Mouse (Mus musculus) frontal cortex, adult 2 months (tissue): ENCODE data around the gene Camsap2. TPM values are rescaled to one million over a fixed set of nuclear protein-coding genes. Genes with fewer than 3 reads are reported as not detected.

ENCODE experiments used
- DNase-seq, 2 experiments: peaks; one replicate each; pipeline ENCODE4 v3.0.0; 2022; ENCODE audit warnings: low spot score in 1 of 2; ENCODE audit errors: extremely low spot score in 1 of 2
- polyA plus RNA-seq: library from polyadenylated mRNA; depleted of rRNA; stranded (reverse); fragments of >200 nt; gene quantifications from 2 replicates; pipeline ENCODE4 v1.2.3, GENCODE M21; 2012

The Camsap2 gene
- polyA plus RNA-seq, 1 experiment: 53.6 TPM

GRCm38 (mm10) chr1:136260635-136261238 lies 85.2 kb downstream of the Camsap2 start, which contains the start of gene Gpr25:
TSS of gene Gpr25 (minus strand) at chr1:136260873.
- DNase-seq: no peak

- DNase-seq: peak in 1 of 2 experiments; percentile 68
Measured at GRCm38 (mm10) chr1:136259893-136260634, 85.8 kb downstream of the Camsap2 start.

DNA sequence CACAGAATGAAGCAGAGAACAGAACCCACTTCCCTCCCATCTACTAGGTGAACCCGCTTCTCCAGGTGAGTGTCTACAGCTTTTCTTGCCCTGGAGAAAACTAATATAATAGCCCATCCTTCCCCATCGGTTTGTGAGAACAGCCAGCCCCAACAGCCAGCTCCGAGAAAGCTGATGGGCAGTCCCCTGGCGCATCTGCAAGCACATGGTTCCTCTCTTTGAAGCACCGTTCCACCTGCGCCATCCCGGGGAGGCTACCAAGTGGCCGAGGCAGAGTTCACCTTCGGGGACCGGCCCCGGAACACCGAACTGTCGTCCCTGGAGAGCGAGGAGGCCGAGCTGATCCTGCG lies 86.4 kb downstream of the Camsap2 start:
- DNase-seq: no peak

DNA sequence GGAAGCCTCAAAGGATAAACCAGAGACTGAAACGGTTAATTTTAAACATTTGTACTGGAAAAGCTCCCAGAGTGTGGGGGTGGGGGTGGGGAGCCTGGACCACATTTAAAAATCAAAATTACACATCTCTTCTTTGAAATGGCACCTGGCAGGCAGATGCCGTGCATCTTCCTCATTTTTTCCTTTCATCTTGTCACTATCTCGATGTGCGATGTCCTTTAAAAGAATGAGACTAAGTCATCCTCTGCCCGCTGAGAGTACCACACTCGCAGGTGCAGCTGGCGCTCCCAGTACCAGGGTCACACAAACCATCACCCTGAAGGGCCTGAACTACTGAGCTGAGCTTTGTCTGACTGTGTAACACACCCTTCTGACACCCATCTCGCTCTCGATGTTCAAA lies 87.4 kb downstream of the Camsap2 start:
- DNase-seq: no peak

GRCm38 (mm10) chr1:136255657-136256056 lies 90.2 kb downstream of the Camsap2 start:
- DNase-seq: no peak

DNA sequence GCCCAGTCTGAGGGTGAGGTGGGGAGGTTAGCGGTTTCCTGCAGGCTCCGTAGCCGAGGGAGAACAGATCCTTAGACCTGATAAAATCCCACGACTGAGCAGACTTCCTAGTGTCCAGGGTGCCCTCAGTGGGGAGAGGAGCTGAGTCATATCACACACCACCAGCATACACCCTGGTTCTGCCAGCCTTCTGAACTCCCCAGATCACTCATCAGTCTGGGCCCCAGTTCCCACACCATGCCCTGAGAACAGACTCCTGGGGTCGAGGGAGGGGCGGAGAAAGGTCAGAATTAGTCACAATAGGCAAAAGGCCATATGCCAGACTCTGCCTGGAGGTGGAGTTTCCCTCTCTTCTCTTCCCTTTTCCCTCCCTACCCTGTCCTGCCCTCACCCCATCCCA lies 90.7 kb downstream of the Camsap2 start:
- DNase-seq: no peak

DNA sequence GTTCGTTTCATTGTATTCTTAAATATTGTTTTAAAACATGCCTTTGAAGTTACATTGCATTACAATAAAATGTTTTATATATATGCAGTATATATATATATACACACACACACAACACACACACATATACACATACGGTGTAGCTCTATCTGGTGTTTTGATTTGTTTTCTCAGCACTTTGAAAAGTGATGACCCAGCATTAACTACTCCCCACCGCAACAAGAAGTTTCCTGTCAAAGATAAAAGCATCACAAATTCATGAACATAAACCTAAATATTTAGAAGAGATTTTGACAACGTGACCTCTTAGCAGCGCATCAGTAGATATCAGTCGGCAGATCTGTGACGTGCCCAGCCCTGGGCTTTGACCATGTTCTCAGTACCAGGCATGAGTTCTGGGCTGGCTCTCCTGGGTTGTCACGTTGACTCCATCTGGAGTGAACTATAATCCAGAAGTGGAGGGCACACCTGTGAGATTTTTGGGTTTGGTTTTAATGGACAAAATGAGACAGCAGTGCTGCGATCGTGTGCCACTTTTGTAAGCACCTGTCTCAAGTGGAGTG lies 91.3 kb downstream of the Camsap2 start:
- no peak for DNase-seq

- DNase-seq: no peak
Measured at GRCm38 (mm10) chr1:136253472-136253871, 92.4 kb downstream of the Camsap2 start.

DNA sequence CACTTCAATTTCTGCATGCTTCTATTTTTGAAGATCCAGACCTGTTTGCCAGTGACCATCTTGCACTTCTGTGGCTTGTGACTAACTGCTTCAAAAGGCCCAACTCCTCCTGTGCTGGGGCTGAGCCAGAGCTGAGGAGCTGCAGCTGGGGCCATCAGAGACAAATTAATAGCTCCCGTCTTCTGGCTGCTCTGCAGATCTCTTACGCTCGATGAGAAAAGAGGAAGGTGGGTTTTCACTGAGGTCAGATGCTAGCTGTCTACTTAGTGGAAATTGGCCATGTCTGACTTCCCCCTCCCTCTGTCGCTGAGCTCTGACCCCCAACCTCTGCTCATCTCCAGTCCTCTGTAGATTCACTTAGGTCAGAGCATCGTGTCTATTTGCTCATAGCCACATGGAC lies 96.2 kb downstream of the Camsap2 start:
- DNase-seq: no peak

GRCm38 (mm10) chr1:136247393-136247792 lies 98.5 kb downstream of the Camsap2 start:
- DNase-seq: no peak

DNA sequence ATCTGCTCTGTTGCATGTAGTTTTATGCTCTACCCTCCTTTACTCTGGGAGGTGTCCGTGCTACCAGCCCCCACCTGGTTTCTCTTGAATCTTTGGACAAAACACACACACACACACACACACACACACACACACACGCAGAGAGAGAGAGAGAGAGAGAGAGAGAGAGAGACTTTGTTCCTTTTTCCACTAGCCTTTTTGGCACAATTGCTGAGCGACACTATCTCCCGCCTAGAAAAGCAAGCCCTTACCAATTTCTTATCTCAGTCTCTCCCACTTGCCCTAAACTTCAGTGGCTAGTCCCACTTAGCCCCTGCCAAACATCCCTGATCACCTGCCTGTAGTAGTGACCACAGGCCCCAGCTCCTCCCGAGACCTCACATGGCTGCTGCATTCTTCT lies 101.4 kb downstream of the Camsap2 start:
- no peak for DNase-seq

GRCm38 (mm10) chr1:136241801-136242200 lies 104.1 kb downstream of the Camsap2 start:
- no peak for DNase-seq

- no peak for DNase-seq
Measured at GRCm38 (mm10) chr1:136238495-136238894, 107.4 kb downstream of the Camsap2 start.

- DNase-seq: no peak
Measured at GRCm38 (mm10) chr1:136234595-136235092, 111.3 kb downstream of the Camsap2 start.

GRCm38 (mm10) chr1:136233892-136234594 lies 111.9 kb downstream of the Camsap2 start, which contains the start of gene Inava:
TSS of gene Inava (minus strand) at chr1:136234264.
- peak in 1 of 2 experiments; percentile 36 for DNase-seq

- no peak for DNase-seq
Measured at GRCm38 (mm10) chr1:136232986-136233790, 112.7 kb downstream of the Camsap2 start.

GRCm38 (mm10) chr1:136232285-136232926 lies 113.5 kb downstream of the Camsap2 start:
- DNase-seq: no peak

DNA sequence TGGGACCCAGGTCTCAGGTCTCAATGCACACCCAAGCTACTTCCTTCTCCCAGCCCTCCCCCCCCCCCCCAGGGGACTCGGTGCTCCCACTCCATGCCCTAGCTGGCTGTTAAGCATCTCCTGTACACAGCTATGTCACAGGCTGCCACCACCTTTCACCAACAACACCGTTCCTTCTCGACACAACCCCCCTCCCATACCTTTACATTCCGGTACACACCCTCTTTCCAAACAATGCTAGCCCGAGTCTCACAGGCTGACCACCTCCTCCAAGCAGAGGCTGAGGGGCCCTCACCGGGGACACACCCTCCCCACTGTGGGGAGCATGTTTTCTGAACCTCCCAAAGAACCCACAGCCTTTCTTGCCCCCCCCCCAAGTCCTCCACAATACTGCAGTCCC lies 114.3 kb downstream of the Camsap2 start:
- DNase-seq: no peak

DNA sequence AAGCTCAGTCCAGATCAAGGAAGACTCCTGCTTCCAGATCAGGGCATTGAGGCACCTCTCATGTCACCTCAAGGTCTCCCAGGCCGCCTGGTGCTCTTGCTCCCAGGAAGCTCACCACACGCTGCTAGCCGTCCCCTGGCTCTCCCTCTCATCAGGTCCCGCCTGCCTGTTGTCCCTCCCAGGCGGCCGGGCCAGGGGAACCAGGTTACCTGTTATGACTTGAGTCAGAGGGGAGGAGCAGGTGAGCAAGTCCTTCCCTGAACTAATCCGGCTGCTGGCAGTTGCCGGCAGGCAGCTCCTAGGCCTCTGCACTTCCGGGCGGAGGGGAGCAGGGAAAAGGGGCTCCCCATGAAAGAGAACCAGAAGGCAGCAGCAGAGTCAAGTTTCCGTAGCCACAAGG lies 115.7 kb downstream of the Camsap2 start:
- no peak for DNase-seq

DNA sequence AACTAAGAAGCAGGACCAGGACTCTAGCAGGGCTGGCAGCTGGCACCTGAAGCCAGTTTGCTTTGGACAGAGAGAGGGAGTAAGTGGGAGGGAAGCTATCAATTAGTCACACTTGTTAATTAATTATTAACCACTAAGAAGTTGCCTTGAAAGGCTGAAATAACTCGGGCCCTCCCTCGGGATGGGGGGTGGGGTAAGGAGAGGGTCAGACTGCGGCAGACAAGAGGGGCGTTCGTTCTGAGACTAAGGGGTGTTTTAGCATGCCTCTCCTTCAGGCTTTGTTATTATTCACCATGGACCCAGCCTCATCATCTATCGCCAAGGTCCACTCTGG lies 116.9 kb downstream of the Camsap2 start:
- DNase-seq: no peak
